Mouse (Mus musculus) forebrain, embryonic 14.5 days (tissue): ENCODE measurements at regions not wholly inside any gene's neighbourhood (a gene's known extent, or its start where the extent isn't known, plus 50 kb on each side); places are given as distances from the start of the nearest gene placed in this dataset.
A peak's percentile ranks its signal among the peaks of the same experiment; 100 is the strongest.

Experiments used
- ATAC-seq: fragments of 200-750 bp; cut with Nextera tagmentation; 2 replicates; pipeline ENCODE4 v1.8.0; 2017; ENCODE audit warnings: mild to moderate bottlenecking, moderate library complexity
- DNase-seq: peaks from one replicate; pipeline ENCODE4 v3.0.0-alpha.2; 2015; ENCODE audit warnings: low spot score
- H3K27ac ChIP-seq: fragments of 300-500 bp; sonication (generic); 2 replicates; pipeline ENCODE4 v1.5.1; 2014; ENCODE audit warnings: low read depth, mild to moderate bottlenecking, control low read depth, low read length, moderate library complexity
- H3K27me3 ChIP-seq: fragments of 300-500 bp; sonication (generic); replicated peaks from 2 replicates; pipeline ENCODE4 v1.6.1; 2014; ENCODE audit warnings: low read length, control low read depth, mixed read lengths; ENCODE audit not compliant: control insufficient read depth, insufficient read depth
- H3K36me3 ChIP-seq: fragments of 300-500 bp; sonication (generic); 2 replicates; pipeline ENCODE4 v1.6.1; 2014; ENCODE audit warnings: low read length, control low read depth; ENCODE audit not compliant: control insufficient read depth, insufficient read depth
- H3K4me1 ChIP-seq: fragments of 300-500 bp; sonication (generic); 2 replicates; pipeline ENCODE4 v1.6.1; 2014; ENCODE audit warnings: antibody characterized with exemption, low read length, control low read depth; ENCODE audit not compliant: control insufficient read depth, insufficient read depth
- H3K4me2 ChIP-seq: fragments of 300-500 bp; sonication (generic); 2 replicates; pipeline ENCODE4 v1.6.1; 2014; ENCODE audit warnings: mild to moderate bottlenecking, control low read depth, low read length
- H3K4me3 ChIP-seq: fragments of 300-500 bp; sonication (generic); 2 replicates; pipeline ENCODE4 v1.5.1; 2014; ENCODE audit warnings: low read depth, low read length, control low read depth
- H3K9ac ChIP-seq: fragments of 300-500 bp; sonication (generic); 2 replicates; pipeline ENCODE4 v1.6.1; 2014; ENCODE audit warnings: mild to moderate bottlenecking, low read length, control low read depth, moderate library complexity
- H3K9me3 ChIP-seq: fragments of 300-500 bp; sonication (generic); replicated peaks from 2 replicates; pipeline ENCODE4 v1.6.1; 2016; ENCODE audit warnings: low read length, control low read depth, mixed read lengths; ENCODE audit not compliant: control insufficient read depth
- WGBS: fragments of 180-500 bp; shearing (Covaris S2); extraction: QIAGEN DNeasy Blood & Tissue Kit; methylation state at CpG from one replicate; pipeline ENCODE4 v1.1.7; 2014; 5-methylcytosine and 5-hydroxymethylcytosine counted together

- Histone ChIP-seq H3K36me3 (no peaks in the 10 kb centered on the region), H3K4me3 (no peak overlapping the region), H3K4me2 (no peak overlapping the region), H3K27ac (no peak overlapping the region), H3K4me1 (peaks cover 5% of the 10 kb centered on the region; the same call in 1 of the 2 replicates), H3K9ac (no peak overlapping the region), H3K27me3 (no peaks in the 10 kb centered on the region), H3K9me3 (no peaks in the 10 kb centered on the region)
- WGBS, result 71% methylated on average over 4 of the region's 4 CpGs
- DNase-seq (peak; percentile 45), ATAC-seq (no peak)
These were observed 72.9 kb upstream of the Rxra start for GRCm38 (mm10) chr2:27603333-27603732.

- 64% methylated on average over 3 of the region's 3 CpGs for WGBS
- no peaks in the 10 kb centered on the region for H3K9me3 ChIP-seq
- no peak overlapping the region for H3K9ac ChIP-seq
- H3K4me3 ChIP-seq, result no peak overlapping the region
- H3K27me3 ChIP-seq, result no peaks in the 10 kb centered on the region
- H3K36me3 ChIP-seq, result no peaks in the 10 kb centered on the region
- H3K27ac ChIP-seq, result no peak overlapping the region
- H3K4me2 ChIP-seq, result no peak overlapping the region
- no peak for DNase-seq
- no peaks in the 10 kb centered on the region for H3K4me1 ChIP-seq
- no peak for ATAC-seq
These were observed 71.7 kb upstream of the Rxra start for GRCm38 (mm10) chr2:27604588-27604987.

- WGBS, result 78% methylated on average over 9 of the region's 9 CpGs
These were observed 69.4 kb upstream of the Rxra start for GRCm38 (mm10) chr2:27606816-27607215.

GRCm38 (mm10) chr2:27621741-27622140, 54.5 kb upstream of the Rxra start:
- DNase-seq (no peak), ATAC-seq (no peak)
- Histone ChIP-seq H3K27ac (no peak overlapping the region), H3K9ac (no peak overlapping the region), H3K9me3 (no peaks in the 10 kb centered on the region), H3K4me1 (0 out of 2 replicates have a peak, but pooled peaks cover 2% of the 10 kb centered on the region), H3K4me2 (no peak overlapping the region), H3K4me3 (no peak overlapping the region), H3K36me3 (no peaks in the 10 kb centered on the region), H3K27me3 (0 out of 2 replicates have a peak, but pooled peaks cover 2% of the 10 kb centered on the region)
- WGBS, result 71% methylated on average over 3 of the region's 3 CpGs

More at GRCm38 (mm10) chr2:27606816-27607215, 69.4 kb upstream of the Rxra start:
- H3K4me1 ChIP-seq, result no peaks in the 10 kb centered on the region
- H3K9ac ChIP-seq, result no peak overlapping the region
- ATAC-seq (no peak), DNase-seq (no peak)
- H3K27ac ChIP-seq, result no peak overlapping the region
- no peak overlapping the region for H3K4me3 ChIP-seq
- no peaks in the 10 kb centered on the region for H3K27me3 ChIP-seq
- H3K36me3 ChIP-seq, result no peaks in the 10 kb centered on the region
- H3K4me2 ChIP-seq, result no peak overlapping the region
- H3K9me3 ChIP-seq, result no peaks in the 10 kb centered on the region

GRCm38 (mm10) chr2:27624656-27625366, 51.4 kb upstream of the Rxra start:
- Histone ChIP-seq H3K4me2 (no peak overlapping the region), H3K36me3 (no peaks in the 10 kb centered on the region), H3K9ac (no peak overlapping the region), H3K4me1 (0 out of 2 replicates have a peak, but pooled peaks cover 2% of the 10 kb centered on the region), H3K27ac (no peak overlapping the region), H3K27me3 (0 out of 2 replicates have a peak, but pooled peaks cover 2% of the 10 kb centered on the region), H3K9me3 (no peaks in the 10 kb centered on the region), H3K4me3 (no peak overlapping the region)
- 83% methylated on average over 2 of the region's 2 CpGs for WGBS
- DNase-seq (no peak), ATAC-seq (no peak)
